Mouse (Mus musculus) small intestine, adult 2 months (tissue): Measurements from ENCODE around the gene Rabgef1. TPM values are rescaled to one million over a fixed set of nuclear protein-coding genes. Genes with fewer than 3 reads are reported as not detected.

Experiments
- H3K27ac ChIP-seq: fragments of 200-500 bp; 2 replicates; pipeline ENCODE4 v1.5.1; 2012; ENCODE audit warnings: low read depth, low read length, control low read depth, inconsistent platforms; ENCODE audit not compliant: insufficient read depth
- H3K27me3 ChIP-seq: fragments of 200-500 bp; 2 replicates; pipeline ENCODE4 v1.6.1; 2012; ENCODE audit warnings: mild to moderate bottlenecking, moderate library complexity, low read length, inconsistent platforms; ENCODE audit not compliant: control insufficient read depth, insufficient read depth
- H3K36me3 ChIP-seq: fragments of 200-500 bp; 2 replicates; pipeline ENCODE4 v1.6.1; 2012; ENCODE audit warnings: mild to moderate bottlenecking, low read length, control low read depth, inconsistent platforms; ENCODE audit not compliant: control insufficient read depth, insufficient read depth
- H3K4me1 ChIP-seq: fragments of 200-500 bp; 2 replicates; pipeline ENCODE4 v1.6.1; 2012; ENCODE audit warnings: low read length, inconsistent platforms, mixed read lengths; ENCODE audit not compliant: control insufficient read depth, insufficient read depth, insufficient read length
- H3K4me3 ChIP-seq: fragments of 200-500 bp; 2 replicates; pipeline ENCODE4 v1.5.1; 2012; ENCODE audit warnings: low read depth, mild to moderate bottlenecking, control low read depth, inconsistent platforms, low read length, moderate library complexity
- CTCF ChIP-seq: fragments of 200-500 bp; IDR thresholded peaks from 2 replicates; pipeline ENCODE4 v1.5.1; 2012; ENCODE audit warnings: low read depth, mild to moderate bottlenecking, control low read depth, inconsistent platforms, low read length, moderate library complexity, mixed read lengths; ENCODE audit not compliant: insufficient replicate concordance, insufficient read length; ENCODE audit errors: extremely low read depth
- POLR2A ChIP-seq: fragments of 200-500 bp; IDR thresholded peaks from 2 replicates; pipeline ENCODE4 v1.6.1; 2012; ENCODE audit warnings: low read depth, mild to moderate bottlenecking, control low read depth, inconsistent platforms, low read length, moderate library complexity
- WGBS: fragments of 180-500 bp; shearing (Covaris S2); methylation state at CpG from one replicate; pipeline ENCODE4 v1.1.7; 2018; 5-methylcytosine and 5-hydroxymethylcytosine counted together
- polyA plus RNA-seq: library from polyadenylated mRNA; depleted of rRNA; stranded (reverse); fragments of >200 nt; gene quantifications from 2 replicates; pipeline ENCODE4 v1.2.3, GENCODE M21; 2012; rRNA removed

The Rabgef1 gene
- polyA plus RNA-seq, result 7.6 and 11.5 TPM in 2 replicates

GRCm38 (mm10) chr5:130171423-130171954 is at the start of gene Rabgef1:
TSS of gene Rabgef1 (plus strand) at chr5:130171798.
- H3K36me3 ChIP-seq, result no peaks in the 10 kb centered on the region
- WGBS, result under 1% methylated on average over 57 of the region's 62 CpGs
- H3K27me3 ChIP-seq, result no peaks in the 10 kb centered on the region
- peaks cover 10% of the 10 kb centered on the region; the same call in 1 of the 2 replicates for H3K4me1 ChIP-seq
- H3K4me3 ChIP-seq, result peak within 1 kb of the TSS; percentile 89
- H3K27ac ChIP-seq, result peak within 1 kb of the TSS; percentile 88
- TF ChIP-seq POLR2A (peak; percentile 94), CTCF (no peak)

- 0 out of 2 replicates have a peak, but pooled peaks cover 1% of the 10 kb centered on the region for H3K4me1 ChIP-seq
- no peak overlapping the region for H3K27ac ChIP-seq
- H3K36me3 ChIP-seq, result no peaks in the 10 kb centered on the region
- H3K4me3 ChIP-seq, result no peak overlapping the region
- no peaks in the 10 kb centered on the region for H3K27me3 ChIP-seq
- 89% methylated on average over 2 of the region's 2 CpGs for WGBS
- TF ChIP-seq CTCF (no peak), POLR2A (no peak)
Measured at GRCm38 (mm10) chr5:130122355-130122754, 49.2 kb upstream of the Rabgef1 start.

- 0 out of 2 replicates have a peak, but pooled peaks cover 1% of the 10 kb centered on the region for H3K4me1 ChIP-seq
- WGBS, result 85% methylated on average over 5 of the region's 5 CpGs
- no peak overlapping the region for H3K27ac ChIP-seq
- H3K36me3 ChIP-seq, result no peaks in the 10 kb centered on the region
- TF ChIP-seq CTCF, result no peak
- no peak for TF ChIP-seq POLR2A
- H3K27me3 ChIP-seq, result no peaks in the 10 kb centered on the region
- H3K4me3 ChIP-seq, result no peak overlapping the region
Measured at GRCm38 (mm10) chr5:130124271-130124670, 47.3 kb upstream of the Rabgef1 start.

GRCm38 (mm10) chr5:130128686-130129523 is 42.7 kb upstream of the Rabgef1 start:
- H3K4me3 ChIP-seq, result no peak overlapping the region
- H3K27me3 ChIP-seq, result no peaks in the 10 kb centered on the region
- H3K27ac ChIP-seq, result 0 out of 2 replicates have a peak overlapping the region, but pooled peaks have one; percentile 71
- no peaks in the 10 kb centered on the region for H3K4me1 ChIP-seq
- 69% methylated on average over 11 of the region's 11 CpGs for WGBS
- TF ChIP-seq CTCF (no peak), POLR2A (no peak)
- H3K36me3 ChIP-seq, result no peaks in the 10 kb centered on the region

- Histone ChIP-seq H3K4me3 (no peak overlapping the region), H3K4me1 (no peaks in the 10 kb centered on the region), H3K27me3 (no peaks in the 10 kb centered on the region), H3K36me3 (no peaks in the 10 kb centered on the region), H3K27ac (peak overlapping the region; percentile 71)
- TF ChIP-seq CTCF (no peak), POLR2A (no peak)
- 72% methylated on average over 5 of the region's 5 CpGs for WGBS
Measured at GRCm38 (mm10) chr5:130129524-130129793, 42.1 kb upstream of the Rabgef1 start.

- WGBS, result 87% methylated on average over 13 of the region's 13 CpGs
- H3K27ac ChIP-seq, result no peak overlapping the region
- no peaks in the 10 kb centered on the region for H3K27me3 ChIP-seq
- peaks cover 1% of the 10 kb centered on the region; the same call in 1 of the 2 replicates for H3K36me3 ChIP-seq
- no peaks in the 10 kb centered on the region for H3K4me1 ChIP-seq
- no peak overlapping the region for H3K4me3 ChIP-seq
- TF ChIP-seq POLR2A (no peak), CTCF (no peak)
Measured at GRCm38 (mm10) chr5:130136597-130136996, 35.0 kb upstream of the Rabgef1 start.

GRCm38 (mm10) chr5:130139393-130139792 is 32.2 kb upstream of the Rabgef1 start:
- Histone ChIP-seq H3K4me3 (no peak overlapping the region), H3K27me3 (no peaks in the 10 kb centered on the region), H3K36me3 (peaks cover 1% of the 10 kb centered on the region; the same call in 1 of the 2 replicates), H3K27ac (no peak overlapping the region), H3K4me1 (peaks cover 6% of the 10 kb centered on the region)
- TF ChIP-seq CTCF (no peak), POLR2A (no peak)
- 18% methylated on average over 8 of the region's 8 CpGs for WGBS
